Mouse (Mus musculus) heart, postnatal 0 days (tissue): ENCODE data around the gene Gm3409.

ENCODE experiments used
- CTCF ChIP-seq: IDR thresholded peaks from 2 replicates; pipeline ENCODE4 v1.5.1; 2016; ENCODE audit warnings: antibody characterized with exemption, control low read depth, low read depth
- EP300 ChIP-seq: IDR thresholded peaks from 2 replicates; pipeline ENCODE4 v1.6.1; 2016; ENCODE audit warnings: antibody characterized with exemption, low read depth

DNA sequence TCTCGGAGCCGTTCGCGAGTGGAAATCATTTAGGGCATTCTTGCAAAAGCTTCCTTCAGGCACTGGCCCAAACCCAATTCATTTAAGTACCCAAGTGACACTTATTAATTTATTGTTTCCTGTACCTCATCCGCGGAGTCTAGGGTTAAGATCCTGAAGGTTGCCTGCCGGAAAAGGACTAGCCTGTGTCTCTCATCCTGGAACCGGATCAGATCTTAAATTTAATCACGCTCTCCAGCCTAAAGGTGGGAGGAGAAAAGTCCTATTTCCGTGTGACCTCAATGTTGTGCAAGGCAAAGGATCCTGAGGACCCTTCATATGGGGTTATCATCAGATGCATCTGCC, 47.8 kb downstream of the Gm3409 start:
- no peak for TF ChIP-seq CTCF
- no peak for TF ChIP-seq EP300
